Mouse (Mus musculus) embryonic facial prominence, embryonic 13.5 days (tissue): ENCODE measurements around the gene Trp53. TPM values are rescaled to one million over a fixed set of nuclear protein-coding genes. Genes with fewer than 3 reads are reported as not detected.

Source experiments
- ATAC-seq: fragments of 200-750 bp; cut with Nextera tagmentation; 2 replicates; pipeline ENCODE4 v1.8.0; 2017; ENCODE audit warnings: low read depth; ENCODE audit not compliant: insufficient number of reproducible peaks, insufficient read depth, low FRiP score, low TSS enrichment
- H3K27ac ChIP-seq: fragments of 300-500 bp; sonication (generic); 2 replicates; pipeline ENCODE4 v1.5.1; 2015; ENCODE audit warnings: moderate library complexity, mild to moderate bottlenecking, inconsistent platforms
- H3K27me3 ChIP-seq: fragments of 300-500 bp; sonication (generic); 2 replicates; pipeline ENCODE4 v1.6.1; 2015; ENCODE audit warnings: mild to moderate bottlenecking, inconsistent platforms
- H3K36me3 ChIP-seq: fragments of 300-500 bp; sonication (generic); 2 replicates; pipeline ENCODE4 v1.6.1; 2015; ENCODE audit warnings: mild to moderate bottlenecking, inconsistent platforms
- H3K4me1 ChIP-seq: fragments of 300-500 bp; sonication (generic); 2 replicates; pipeline ENCODE4 v1.6.1; 2015; ENCODE audit warnings: inconsistent platforms
- H3K4me2 ChIP-seq: fragments of 300-500 bp; sonication (generic); 2 replicates; pipeline ENCODE4 v1.6.1; 2015; ENCODE audit warnings: moderate library complexity, mild to moderate bottlenecking, inconsistent platforms
- H3K4me3 ChIP-seq: fragments of 300-500 bp; sonication (generic); 2 replicates; pipeline ENCODE4 v1.5.1; 2015; ENCODE audit warnings: mild to moderate bottlenecking, inconsistent platforms
- H3K9ac ChIP-seq: fragments of 300-500 bp; sonication (generic); 2 replicates; pipeline ENCODE4 v1.6.1; 2015; ENCODE audit warnings: mild to moderate bottlenecking, inconsistent platforms
- H3K9me3 ChIP-seq: fragments of 300-500 bp; sonication (generic); 2 replicates; pipeline ENCODE4 v1.6.1; 2016; ENCODE audit warnings: inconsistent platforms
- WGBS: fragments of 180-500 bp; shearing (Covaris S2); methylation state at CpG from one replicate; pipeline ENCODE4 v1.1.7; 2015; ENCODE audit warnings: mixed read lengths; 5-methylcytosine and 5-hydroxymethylcytosine counted together
- microRNA counts: library from miRNA; unstranded; fragments of <30 nt; microRNA quantifications from one replicate; lab custom pipeline; 2016
- microRNA-seq: library from miRNA; unstranded; fragments of <30 nt; microRNA quantifications from one replicate; pipeline ENCODE4, GENCODE M21; 2016
- polyA plus RNA-seq: library from polyadenylated mRNA; unstranded; fragments of >200 nt; fragmentation: Nextera tagmentation; extraction: Ambion mirVana; gene quantifications from 2 replicates; pipeline ENCODE4 v1.2.1, GENCODE M21; 2015

Trp53 gene
- polyA plus RNA-seq, 1 experiment from 2014 or later, result 186 TPM

DNA sequence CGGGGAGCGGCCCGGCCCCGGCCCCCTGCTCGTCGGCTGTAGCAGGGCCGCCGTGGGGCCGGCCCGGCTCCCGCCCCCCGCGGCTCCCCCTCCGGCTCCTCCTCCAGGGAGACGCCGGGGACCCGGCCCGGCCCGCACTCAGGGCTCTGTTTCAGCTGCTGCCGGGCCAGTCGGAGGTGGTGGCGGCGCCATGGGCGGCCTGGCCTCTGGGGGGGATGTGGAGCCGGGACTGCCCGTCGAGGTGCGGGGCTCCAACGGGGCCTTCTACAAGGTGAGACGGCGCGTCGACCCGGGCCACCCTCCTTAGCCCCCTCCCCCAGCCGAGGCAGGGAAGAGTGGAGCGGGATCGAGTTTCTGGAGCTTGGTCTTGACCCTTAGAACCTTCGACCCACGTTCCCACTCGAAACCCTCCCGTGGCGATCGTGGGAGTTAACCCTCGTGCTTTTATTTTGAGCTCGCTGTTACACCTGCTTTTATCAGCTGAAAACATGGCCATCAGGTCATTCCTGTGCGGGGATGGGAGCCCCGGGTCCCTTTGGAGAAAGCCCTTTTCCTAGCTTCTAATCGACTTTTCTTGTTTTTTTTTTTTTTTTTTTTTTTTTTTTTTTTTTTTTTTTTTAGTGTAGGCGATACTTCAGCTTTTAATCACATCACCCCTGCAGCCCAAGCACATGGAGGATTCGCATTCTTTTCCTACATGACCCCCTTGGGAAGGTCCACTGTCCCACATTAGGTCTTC, 53.1 kb downstream of the Trp53 start:
- WGBS, result under 1% methylated on average over 37 of the region's 50 CpGs
- Histone ChIP-seq H3K9me3 (no peaks in the 10 kb centered on the region), H3K9ac (peak overlapping the region; percentile 92), H3K4me2 (peak overlapping the region; percentile 81), H3K27ac (peak overlapping the region; percentile 97), H3K4me1 (peaks cover 26% of the 10 kb centered on the region), H3K36me3 (peaks cover 14% of the 10 kb centered on the region), H3K27me3 (no peaks in the 10 kb centered on the region), H3K4me3 (peak overlapping the region; percentile 79)
- ATAC-seq, result peak; percentile 53

DNA sequence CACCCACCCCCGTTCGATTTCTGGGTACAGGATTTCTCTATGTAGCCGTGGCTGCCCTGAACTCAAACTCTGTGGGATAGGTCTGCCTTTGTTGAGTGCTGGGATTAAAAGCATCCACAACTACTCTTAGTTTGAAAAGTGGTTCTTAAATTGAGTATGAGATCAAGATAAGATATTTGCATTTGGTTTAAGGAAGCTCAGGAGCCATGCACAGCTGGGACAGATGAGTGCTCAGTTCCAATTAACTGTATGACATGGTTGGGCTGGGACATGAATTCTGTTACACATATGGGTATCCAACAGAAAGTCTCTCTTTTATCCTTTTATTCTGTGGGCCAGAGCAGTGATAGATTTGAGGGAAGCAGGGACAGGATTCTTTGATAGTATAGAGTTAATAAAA, 55.3 kb downstream of the Trp53 start:
- Histone ChIP-seq H3K9me3 (no peaks in the 10 kb centered on the region), H3K27ac (no peak overlapping the region), H3K36me3 (peaks cover 31% of the 10 kb centered on the region), H3K27me3 (no peaks in the 10 kb centered on the region), H3K4me1 (peaks cover 26% of the 10 kb centered on the region), H3K4me2 (peak overlapping the region; percentile 81), H3K4me3 (peak overlapping the region; percentile 8; the same call in 1 of the 2 replicates), H3K9ac (0 out of 2 replicates have a peak overlapping the region, but pooled peaks have one; percentile 38)
- 72% methylated on average over 3 of the region's 3 CpGs for WGBS
- ATAC-seq, result no peak

MicroRNA genes within 50 kb of the gene (microRNA counts, 519-probe panel; counts per million panel counts)
- microRNA mmu-miR-467f (lab: Ali Mortazavi, UCI), result 2,200 counts per million, percentile 55 among the panel's probes with 10 or more counts

Small RNA genes lying within 50 kb of the gene (microRNA-seq; reads per million reads assigned to microRNA genes)
- not detected for gene Mir467f

Other genes starting within 250 kb of the Trp53 start
- gene Rnf227, start 239.9 kb upstream of the Trp53 start, polyA plus RNA-seq, result 24.7 and 26.4 TPM in 2 replicates
- gene Chd3, start 211.0 kb upstream of the Trp53 start, polyA plus RNA-seq, result 135 and 142 TPM in 2 replicates
- gene Naa38, start 184.9 kb upstream of the Trp53 start, polyA plus RNA-seq, result 145 and 150 TPM in 2 replicates
- gene Cyb5d1, start 184.7 kb upstream of the Trp53 start, polyA plus RNA-seq, result 43.4 and 46.5 TPM in 2 replicates
- 13.2 and 16.4 TPM in 2 replicates for gene Tmem88, start 182.1 kb upstream of the Trp53 start, polyA plus RNA-seq
- gene Kdm6b, start 166.7 kb upstream of the Trp53 start, polyA plus RNA-seq, result 41.3 and 43.1 TPM in 2 replicates
- 4.2 and 4.4 TPM in 2 replicates for gene Dnah2, start 31.2 kb upstream of the Trp53 start, polyA plus RNA-seq
- gene Efnb3, start 20.2 kb upstream of the Trp53 start, polyA plus RNA-seq, result 43.4 and 46.3 TPM in 2 replicates
- 26.9 TPM in 2 replicates for gene Wrap53, start 104 bp upstream of the Trp53 start, polyA plus RNA-seq
- 7.9 and 8.3 TPM in 2 replicates for gene Atp1b2, start 25.6 kb downstream of the Trp53 start, polyA plus RNA-seq
- gene Shbg, start 37.5 kb downstream of the Trp53 start, polyA plus RNA-seq, result 0.50 TPM in 1 of 2 replicates, not detected in the other
- gene Sat2, start 41.7 kb downstream of the Trp53 start, polyA plus RNA-seq, result 23.8 and 28.2 TPM in 2 replicates
- gene Fxr2, start 52.6 kb downstream of the Trp53 start, polyA plus RNA-seq, result 36.6 and 44.1 TPM in 2 replicates
- 0.41 and 0.63 TPM in 2 replicates for gene Sox15, start 75.0 kb downstream of the Trp53 start, polyA plus RNA-seq
- 54.3 and 74.9 TPM in 2 replicates for gene Mpdu1, start 82.3 kb downstream of the Trp53 start, polyA plus RNA-seq
- gene Cd68, start 85.8 kb downstream of the Trp53 start, polyA plus RNA-seq, result 11.4 and 11.9 TPM in 2 replicates
- gene Eif4a1, start 92.1 kb downstream of the Trp53 start, polyA plus RNA-seq, result 514 and 625 TPM in 2 replicates
- gene Senp3, start 101.7 kb downstream of the Trp53 start, polyA plus RNA-seq, result 119 and 122 TPM in 2 replicates
- gene Tnfsf13, start 105.4 kb downstream of the Trp53 start, polyA plus RNA-seq, result 0.21 and 0.39 TPM in 2 replicates
- gene Tnfsf12, start 115.5 kb downstream of the Trp53 start, polyA plus RNA-seq, result 5.7 and 6.4 TPM in 2 replicates
- gene Tnfsfm13, start 115.7 kb downstream of the Trp53 start, polyA plus RNA-seq, result 2.8 and 3.8 TPM in 2 replicates
- 27.3 and 31.3 TPM in 2 replicates for gene Polr2a, start 178.3 kb downstream of the Trp53 start, polyA plus RNA-seq
- gene Slc35g3, start 181.6 kb downstream of the Trp53 start, polyA plus RNA-seq, result not detected in 2 replicates
- 3.5 and 4.8 TPM in 2 replicates for gene Zbtb4, start 185.6 kb downstream of the Trp53 start, polyA plus RNA-seq
- 5.4 and 5.7 TPM in 2 replicates for gene Chrnb1, start 215.6 kb downstream of the Trp53 start, polyA plus RNA-seq
- gene Fgf11, start 221.5 kb downstream of the Trp53 start, polyA plus RNA-seq, result 3.6 TPM in 2 replicates
- gene Tmem102, start 225.3 kb downstream of the Trp53 start, polyA plus RNA-seq, result 4.0 and 4.7 TPM in 2 replicates
- not detected in 2 replicates for gene Gm39566, start 234.9 kb downstream of the Trp53 start, polyA plus RNA-seq
- not detected in 2 replicates for gene Spem2, start 238.1 kb downstream of the Trp53 start, polyA plus RNA-seq
- gene Spem1, start 241.8 kb downstream of the Trp53 start, polyA plus RNA-seq, result 0.26 TPM in 1 of 2 replicates, not detected in the other